Mouse (Mus musculus): ENCODE measurements around the gene Pxn. TPM values are rescaled to one million over a fixed set of nuclear protein-coding genes. Genes with fewer than 3 reads are reported as not detected.

Pxn gene
- total RNA-seq, 1 experiment: 29.4 TPM

GRCm38 (mm10) chr5:115534856-115535255, 28.4 kb downstream of the Pxn start:
- Histone ChIP-seq H3K9ac (ENCODE audit: insufficient read depth, low read depth, low read length, poor library complexity, severe bottlenecking) (no peak overlapping the region), H3K4me3 (ENCODE audit: insufficient read depth in 1 of 2, low read depth in 1 of 2, low read length in 2 of 2, poor library complexity in 1 of 2, severe bottlenecking in 1 of 2) (peak overlapping the region in 1 of 2 experiments; percentile 53; a peak in 2 of 4 replicates), H3K4me1 (ENCODE audit: control insufficient read depth in 2 of 2, insufficient read depth in 2 of 2, low read length in 2 of 2, poor library complexity in 1 of 2) (peaks cover 16 to 44% of the 10 kb centered on the region in 2 experiments; a peak in 3 of 4 replicates), H3K9me3 (ENCODE audit: control insufficient read depth, insufficient read depth, low read depth, low read length) (no peaks in the 10 kb centered on the region), H3K27ac (ENCODE audit: insufficient read depth, low read depth, low read length, poor library complexity, severe bottlenecking) (no peak overlapping the region), H3K36me3 (ENCODE audit: control insufficient read depth, insufficient read depth, low read length, poor library complexity, severe bottlenecking) (no peaks in the 10 kb centered on the region)
- no peak for DNase-seq (ENCODE audit: low read depth, low spot score)
- in situ Hi-C loops (cut with MboI; ENCODE audit: low sequenced_read_pairs in 2 of 2, unreplicated experiment in 2 of 2): loop anchor here in 1 of 2 experiments (5.0 kb wide), 1 partner anchor 33 kb away; no protein-coding TSS in a partner anchor
- TF ChIP-seq ZNF384 (IDR thresholded peaks at IDR 0.05; ENCODE audit: low read depth, low read length) (no peak), ZC3H11A (IDR thresholded peaks at IDR 0.05; ENCODE audit: borderline replicate concordance, low read depth, low read length) (no peak), CHD2 (IDR thresholded peaks at IDR 0.05; ENCODE audit: low read depth, low read length) (no peak), MAFK (IDR thresholded peaks at IDR 0.05; ENCODE audit: insufficient read depth, low read depth, low read length) (no peak), HCFC1 (IDR thresholded peaks at IDR 0.05; ENCODE audit: borderline replicate concordance, insufficient read depth, low read length) (no peak)

- Histone ChIP-seq H3K36me3 (ENCODE audit: control insufficient read depth, insufficient read depth, low read length, poor library complexity, severe bottlenecking) (no peaks in the 10 kb centered on the region), H3K9me3 (ENCODE audit: control insufficient read depth, insufficient read depth, low read depth, low read length) (no peaks in the 10 kb centered on the region), H3K27ac (ENCODE audit: insufficient read depth, low read depth, low read length, poor library complexity, severe bottlenecking) (no peak overlapping the region), H3K4me3 (ENCODE audit: insufficient read depth in 1 of 2, low read depth in 1 of 2, low read length in 2 of 2, poor library complexity in 1 of 2, severe bottlenecking in 1 of 2) (no peak overlapping the region), H3K4me1 (ENCODE audit: control insufficient read depth in 2 of 2, insufficient read depth in 2 of 2, low read length in 2 of 2, poor library complexity in 1 of 2) (peaks cover 13 to 42% of the 10 kb centered on the region in 2 experiments; a peak in 3 of 4 replicates), H3K9ac (ENCODE audit: insufficient read depth, low read depth, low read length, poor library complexity, severe bottlenecking) (no peak overlapping the region)
- in situ Hi-C loops (cut with MboI; ENCODE audit: low sequenced_read_pairs in 2 of 2, unreplicated experiment in 2 of 2): loop anchor here in 1 of 2 experiments (5.0 kb wide), 1 partner anchor 33 kb away; no protein-coding TSS in a partner anchor
- DNase-seq (ENCODE audit: low read depth, low spot score): no peak
- TF ChIP-seq MAFK (IDR thresholded peaks at IDR 0.05; ENCODE audit: insufficient read depth, low read depth, low read length): no peak
- no peak for TF ChIP-seq ZNF384 (IDR thresholded peaks at IDR 0.05; ENCODE audit: low read depth, low read length)
- no peak for TF ChIP-seq CHD2 (IDR thresholded peaks at IDR 0.05; ENCODE audit: low read depth, low read length)
- no peak for TF ChIP-seq HCFC1 (IDR thresholded peaks at IDR 0.05; ENCODE audit: borderline replicate concordance, insufficient read depth, low read length)
- no peak for TF ChIP-seq ZC3H11A (IDR thresholded peaks at IDR 0.05; ENCODE audit: borderline replicate concordance, low read depth, low read length)
Measured at GRCm38 (mm10) chr5:115535635-115536034, 29.2 kb downstream of the Pxn start.

- no peak overlapping the region for H3K9ac ChIP-seq (ENCODE audit: insufficient read depth, low read depth, low read length, poor library complexity, severe bottlenecking)
- in situ Hi-C loops (cut with MboI; ENCODE audit: low sequenced_read_pairs in 2 of 2, unreplicated experiment in 2 of 2): loop anchor here in 1 of 2 experiments (5.0 kb wide), 1 partner anchor 36 kb away; no protein-coding TSS in a partner anchor
- H3K9me3 ChIP-seq (ENCODE audit: control insufficient read depth, insufficient read depth, low read depth, low read length): no peaks in the 10 kb centered on the region
- DNase-seq (ENCODE audit: low read depth, low spot score): no peak
- TF ChIP-seq CHD2 (IDR thresholded peaks at IDR 0.05; ENCODE audit: low read depth, low read length): no peak
- no peak for TF ChIP-seq ZC3H11A (IDR thresholded peaks at IDR 0.05; ENCODE audit: borderline replicate concordance, low read depth, low read length)
- TF ChIP-seq MAFK (IDR thresholded peaks at IDR 0.05; ENCODE audit: insufficient read depth, low read depth, low read length): no peak
- no peak for TF ChIP-seq HCFC1 (IDR thresholded peaks at IDR 0.05; ENCODE audit: borderline replicate concordance, insufficient read depth, low read length)
- no peak for TF ChIP-seq ZNF384 (IDR thresholded peaks at IDR 0.05; ENCODE audit: low read depth, low read length)
- no peak overlapping the region for H3K27ac ChIP-seq (ENCODE audit: insufficient read depth, low read depth, low read length, poor library complexity, severe bottlenecking)
- peaks cover 9 to 32% of the 10 kb centered on the region in 2 experiments; a peak in 3 of 4 replicates for H3K4me1 ChIP-seq (ENCODE audit: control insufficient read depth in 2 of 2, insufficient read depth in 2 of 2, low read length in 2 of 2, poor library complexity in 1 of 2)
- no peak overlapping the region for H3K4me3 ChIP-seq (ENCODE audit: insufficient read depth in 1 of 2, low read depth in 1 of 2, low read length in 2 of 2, poor library complexity in 1 of 2, severe bottlenecking in 1 of 2)
- no peaks in the 10 kb centered on the region for H3K36me3 ChIP-seq (ENCODE audit: control insufficient read depth, insufficient read depth, low read length, poor library complexity, severe bottlenecking)
Measured at GRCm38 (mm10) chr5:115538017-115538692, 31.7 kb downstream of the Pxn start.

GRCm38 (mm10) chr5:115538693-115539043, 32.2 kb downstream of the Pxn start:
- Histone ChIP-seq H3K4me1 (ENCODE audit: control insufficient read depth in 2 of 2, insufficient read depth in 2 of 2, low read length in 2 of 2, poor library complexity in 1 of 2) (peaks cover 9 to 34% of the 10 kb centered on the region in 2 experiments; a peak in 3 of 4 replicates), H3K9ac (ENCODE audit: insufficient read depth, low read depth, low read length, poor library complexity, severe bottlenecking) (no peak overlapping the region), H3K36me3 (ENCODE audit: control insufficient read depth, insufficient read depth, low read length, poor library complexity, severe bottlenecking) (no peaks in the 10 kb centered on the region), H3K4me3 (ENCODE audit: insufficient read depth in 1 of 2, low read depth in 1 of 2, low read length in 2 of 2, poor library complexity in 1 of 2, severe bottlenecking in 1 of 2) (no peak overlapping the region), H3K9me3 (ENCODE audit: control insufficient read depth, insufficient read depth, low read depth, low read length) (no peaks in the 10 kb centered on the region), H3K27ac (ENCODE audit: insufficient read depth, low read depth, low read length, poor library complexity, severe bottlenecking) (no peak overlapping the region)
- in situ Hi-C loops (cut with MboI; ENCODE audit: low sequenced_read_pairs in 2 of 2, unreplicated experiment in 2 of 2): loop anchor here in 1 of 2 experiments (5.0 kb wide), 1 partner anchor 36 kb away; no protein-coding TSS in a partner anchor
- peak; percentile 75 for TF ChIP-seq ZC3H11A (IDR thresholded peaks at IDR 0.05; ENCODE audit: borderline replicate concordance, low read depth, low read length)
- TF ChIP-seq HCFC1 (IDR thresholded peaks at IDR 0.05; ENCODE audit: borderline replicate concordance, insufficient read depth, low read length): no peak
- no peak for TF ChIP-seq ZNF384 (IDR thresholded peaks at IDR 0.05; ENCODE audit: low read depth, low read length)
- peak; percentile 80 for TF ChIP-seq MAFK (IDR thresholded peaks at IDR 0.05; ENCODE audit: insufficient read depth, low read depth, low read length)
- DNase-seq (ENCODE audit: low read depth, low spot score): peak; percentile 69
